Mouse (Mus musculus) CH12.LX (cell line): ENCODE measurements around the gene Arap2. TPM values are rescaled to one million over a fixed set of nuclear protein-coding genes. Genes with fewer than 3 reads are reported as not detected.

Source experiments
- DNase-seq: peaks from one replicate; pipeline ENCODE4 v3.0.0-alpha.2; 2013; ENCODE audit errors: extremely low read depth
- H3K27ac ChIP-seq: 2 replicates; pipeline ENCODE4 v1.5.1; 2012; ENCODE audit warnings: low read depth, mild to moderate bottlenecking, control low read depth, moderate library complexity; ENCODE audit not compliant: insufficient read depth
- H3K27me3 ChIP-seq: replicated peaks from 2 replicates; pipeline ENCODE3; 2012; ENCODE audit warnings: inconsistent platforms
- H3K36me3 ChIP-seq, 2 experiments: replicated peaks in 1 of 2; 2 replicates each; pipeline versions ENCODE3 to v1.6.1; 2012; ENCODE audit warnings: inconsistent platforms in 1 of 2, low read length in 1 of 2, mild to moderate bottlenecking in 1 of 2, mixed read lengths in 1 of 2, moderate library complexity in 1 of 2; ENCODE audit not compliant: control insufficient read depth in 1 of 2, insufficient read depth in 1 of 2
- H3K4me1 ChIP-seq, 2 experiments: 2 replicates each; pipeline ENCODE4 v1.6.1; 2012; ENCODE audit warnings: inconsistent platforms in 1 of 2, moderate library complexity in 1 of 2; ENCODE audit not compliant: insufficient read depth in 2 of 2, control insufficient read depth in 1 of 2
- H3K4me2 ChIP-seq: 2 replicates; pipeline ENCODE4 v1.6.1; 2012; ENCODE audit warnings: low read depth, mild to moderate bottlenecking, control low read depth; ENCODE audit not compliant: poor library complexity, insufficient read depth, severe bottlenecking
- H3K4me3 ChIP-seq, 3 experiments: fragments of 150-350 bp in 1 of 3; sonication (generic) in 1 of 3; replicated peaks in 1 of 3; 2 replicates each; pipeline versions ENCODE3 to v1.5.1; 2011 to 2012; ENCODE audit warnings: low read depth in 2 of 3, low read length in 2 of 3, mild to moderate bottlenecking in 2 of 3, moderate library complexity in 2 of 3, control low read depth in 1 of 3, improper control_type of control experiment in 1 of 3, inconsistent platforms in 1 of 3, mixed read lengths in 1 of 3; ENCODE audit not compliant: poor library complexity in 1 of 3
- H3K79me2 ChIP-seq: replicated peaks from 2 replicates; pipeline ENCODE4 v1.6.1; 2012; ENCODE audit warnings: mild to moderate bottlenecking, moderate library complexity; ENCODE audit not compliant: control insufficient read depth, poor library complexity, insufficient read depth, severe bottlenecking; ENCODE audit errors: extremely low read depth
- H3K9ac ChIP-seq: 2 replicates; pipeline ENCODE4 v1.6.1; 2012; ENCODE audit warnings: low read depth, mild to moderate bottlenecking, control low read depth, moderate library complexity; ENCODE audit not compliant: insufficient read depth
- H3K9me3 ChIP-seq: replicated peaks from 2 replicates; pipeline ENCODE3; 2012; ENCODE audit warnings: low read length, inconsistent platforms, mixed read lengths
- BHLHE40 ChIP-seq: IDR thresholded peaks from 2 replicates; pipeline ENCODE4 v1.6.1; 2011; ENCODE audit warnings: mild to moderate bottlenecking, low read depth, low read length, improper control_type of control experiment
- CHD1 ChIP-seq: IDR thresholded peaks from 2 replicates; pipeline ENCODE4 v1.6.1; 2012; ENCODE audit warnings: low read depth, low read length, improper control_type of control experiment, inconsistent platforms
- CHD2 ChIP-seq: IDR thresholded peaks from 2 replicates; pipeline ENCODE4 v1.6.1; 2011; ENCODE audit warnings: low read length, improper control_type of control experiment
- CTCF ChIP-seq, 2 experiments: IDR thresholded peaks in 1 of 2; conservative IDR thresholded peaks in 1 of 2; 2 replicates each; pipeline ENCODE4 v1.5.1; 2011 to 2012; ENCODE audit warnings: low read depth in 2 of 2, low read length in 2 of 2, improper control_type of control experiment in 1 of 2, inconsistent platforms in 1 of 2, mild to moderate bottlenecking in 1 of 2, moderate library complexity in 1 of 2
- HCFC1 ChIP-seq: IDR thresholded peaks from 2 replicates; pipeline ENCODE4 v1.6.1; 2012; ENCODE audit warnings: low read depth, mild to moderate bottlenecking, inconsistent platforms, low read length, improper control_type of control experiment
- IRF4 ChIP-seq: IDR thresholded peaks from 2 replicates; pipeline ENCODE4 v1.6.1; 2014; ENCODE audit warnings: low read depth, mild to moderate bottlenecking, inconsistent platforms, low read length, improper control_type of control experiment
- JUN ChIP-seq: IDR thresholded peaks from 2 replicates; pipeline ENCODE4 v1.6.1; 2011; ENCODE audit warnings: low read depth, mild to moderate bottlenecking, low read length, improper control_type of control experiment, moderate library complexity; ENCODE audit not compliant: insufficient read depth
- MAFK ChIP-seq: IDR thresholded peaks from 2 replicates; pipeline ENCODE4 v1.6.1; 2011; ENCODE audit warnings: low read length, improper control_type of control experiment; ENCODE audit not compliant: insufficient replicate concordance
- MAX ChIP-seq: IDR thresholded peaks from 2 replicates; pipeline ENCODE4 v1.6.1; 2011; ENCODE audit warnings: low read length, improper control_type of control experiment
- MAZ ChIP-seq: IDR thresholded peaks from 2 replicates; pipeline ENCODE4 v1.6.1; 2012; ENCODE audit warnings: low read depth, mild to moderate bottlenecking, inconsistent platforms, low read length, improper control_type of control experiment, moderate library complexity
- MEF2A ChIP-seq: IDR thresholded peaks from 2 replicates; pipeline ENCODE4 v1.6.1; 2014; ENCODE audit warnings: low read depth, mild to moderate bottlenecking, inconsistent platforms, low read length, improper control_type of control experiment, borderline replicate concordance
- MXI1 ChIP-seq: IDR thresholded peaks from 2 replicates; pipeline ENCODE4 v1.6.1; 2011; ENCODE audit warnings: mild to moderate bottlenecking, low read depth, low read length, improper control_type of control experiment
- MYC ChIP-seq: IDR thresholded peaks from 2 replicates; pipeline ENCODE4 v1.6.1; 2011; ENCODE audit warnings: low read depth, mild to moderate bottlenecking, improper control_type of control experiment, low read length
- POLR2AphosphoS2 ChIP-seq: IDR thresholded peaks from 2 replicates; pipeline ENCODE4 v1.6.1; 2011; ENCODE audit warnings: low read depth, low read length, improper control_type of control experiment
- RCOR1 ChIP-seq: conservative IDR thresholded peaks from 2 replicates; pipeline ENCODE4 v1.6.1; 2012; ENCODE audit warnings: low read depth, mild to moderate bottlenecking, inconsistent platforms, low read length, improper control_type of control experiment
- TBP ChIP-seq: conservative IDR thresholded peaks from 2 replicates; pipeline ENCODE4 v1.6.1; 2011; ENCODE audit warnings: low read depth, low read length, improper control_type of control experiment
- USF1 ChIP-seq: IDR thresholded peaks from 2 replicates; pipeline ENCODE4 v1.6.1; 2014; ENCODE audit warnings: low read depth, mild to moderate bottlenecking, inconsistent platforms, low read length, improper control_type of control experiment
- USF2 ChIP-seq: conservative IDR thresholded peaks from 2 replicates; pipeline ENCODE4 v1.6.1; 2011; ENCODE audit warnings: low read depth, low read length, improper control_type of control experiment
- ZC3H11A ChIP-seq: IDR thresholded peaks from 2 replicates; pipeline ENCODE4 v1.6.1; 2012; ENCODE audit warnings: low read depth, mild to moderate bottlenecking, inconsistent platforms, low read length, improper control_type of control experiment
- ZMIZ1 ChIP-seq: IDR thresholded peaks from 2 replicates; pipeline ENCODE4 v1.6.1; 2012; ENCODE audit warnings: low read depth, mild to moderate bottlenecking, inconsistent platforms, low read length, improper control_type of control experiment
- dilution Hi-C: fragments of 300-500 bp; cut with MboI; formaldehyde crosslinking; loops from 2 replicates; pipeline ENCODE4 v1.14.3; 2020; ENCODE audit warnings: low sequenced_read_pairs; ENCODE audit not compliant: extremely low pct_unique_long_range_greater_than_20kb, extremely low pct_ligation_motif_present
- in situ Hi-C: fragments of 300-500 bp; cut with MboI; formaldehyde crosslinking; loops from 3 replicates; pipeline ENCODE4 v1.14.3; 2019; ENCODE audit warnings: low sequenced_read_pairs, low pct_ligation_motif_present, low pct_unique_long_range_greater_than_20kb, mixed read lengths
- polyA plus RNA-seq: library from polyadenylated mRNA; unstranded; fragments of >175 nt; gene quantifications from 2 replicates; pipeline ENCODE4 v1.2.1, GENCODE M21; 2012; ENCODE audit warnings: low read depth; ENCODE audit not compliant: insufficient read length
- total RNA-seq, 2 experiments: library from RNA; depleted of rRNA; stranded (reverse); fragments of 300-350 nt in 1 of 2; fragments of >200 nt in 1 of 2; gene quantifications; 2 replicates each; pipeline ENCODE4 v1.2.3; 2012 to 2014

Arap2 gene
- total and polyA plus RNA-seq, 3 experiments: 6.6 to 15.1 (median 9.4) TPM

- 0 out of 4 replicates have a peak, but pooled peaks cover 0 to under 1% of the 10 kb centered on the region in 2 experiments for H3K4me1 ChIP-seq
- no peak overlapping the region for H3K9ac ChIP-seq
- in situ Hi-C loops: no loop called here
- H3K4me3 ChIP-seq: no peak overlapping the region
- dilution Hi-C loops: no loop called here
- DNase-seq: no peak
- no peak for TF ChIP-seq RCOR1
- TF ChIP-seq MAX: no peak
- no peak for TF ChIP-seq JUN
- H3K36me3 ChIP-seq: no peaks in the 10 kb centered on the region
- H3K9me3 ChIP-seq: no peaks in the 10 kb centered on the region
- H3K79me2 ChIP-seq: no peaks in the 10 kb centered on the region
- no peak overlapping the region for H3K27ac ChIP-seq
- no peak overlapping the region for H3K4me2 ChIP-seq
- H3K27me3 ChIP-seq: no peaks in the 10 kb centered on the region
Observed at GRCm38 (mm10) chr5:62771775-62772599, 6.0 kb upstream of the Arap2 start.

GRCm38 (mm10) chr5:62765459-62765783 is 538 bp downstream of the Arap2 start:
- dilution Hi-C loops: no loop called here
- Histone ChIP-seq H3K36me3 (peaks cover 0 to 3% of the 10 kb centered on the region in 2 experiments), H3K27ac (no peak overlapping the region), H3K9ac (peak overlapping the region; percentile 94), H3K4me2 (peak overlapping the region; percentile 23), H3K4me1 (peaks cover 11 to 41% of the 10 kb centered on the region in 2 experiments; a peak in 3 of 4 replicates), H3K79me2 (0 out of 2 replicates have a peak, but pooled peaks cover 5% of the 10 kb centered on the region), H3K4me3 (peak overlapping the region; percentile 72 to 85 (median 73)), H3K27me3 (no peaks in the 10 kb centered on the region), H3K9me3 (no peaks in the 10 kb centered on the region)
- DNase-seq: no peak
- TF ChIP-seq MYC (no peak), HCFC1 (no peak), IRF4 (0 out of 2 replicates have a peak, but pooled peaks have one; percentile 21), CHD1 (no peak), POLR2AphosphoS2 (no peak), MAX (no peak), CTCF (conservative IDR thresholded peaks at IDR 0.05 in 1 of 2, IDR thresholded peaks at IDR 0.05 in 1 of 2; ENCODE audit: low read depth in 2 of 2, low read length in 2 of 2) (no peak)
- in situ Hi-C loops: no loop called here

GRCm38 (mm10) chr5:62764161-62764560 is 1.8 kb downstream of the Arap2 start:
- TF ChIP-seq JUN (no peak), MAFK (no peak), ZC3H11A (no peak), MEF2A (no peak), POLR2AphosphoS2 (no peak), MAZ (no peak), USF2 (no peak), TBP (no peak), ZMIZ1 (no peak), USF1 (no peak), MAX (no peak), CHD2 (no peak), MXI1 (no peak), BHLHE40 (no peak)
- Histone ChIP-seq H3K4me3 (peak overlapping the region in 2 of 3 experiments; percentile 72 to 73), H3K9me3 (no peaks in the 10 kb centered on the region), H3K79me2 (peaks cover 10% of the 10 kb centered on the region), H3K4me2 (peak overlapping the region; percentile 82), H3K9ac (peak overlapping the region; percentile 94), H3K27me3 (no peaks in the 10 kb centered on the region), H3K27ac (no peak overlapping the region), H3K36me3 (peaks cover 0 to 3% of the 10 kb centered on the region in 2 experiments), H3K4me1 (peaks cover 11 to 41% of the 10 kb centered on the region in 2 experiments; a peak in 3 of 4 replicates)
- no peak for DNase-seq
- dilution Hi-C loops (no loop called here), in situ Hi-C loops (no loop called here)
